Mouse (Mus musculus): Measurements from ENCODE around the gene Macrod1. TPM values are rescaled to one million over a fixed set of nuclear protein-coding genes. Genes with fewer than 3 reads are reported as not detected.
A peak's percentile ranks its signal among the peaks of the same experiment; 100 is the strongest.

Gene Macrod1
- polyA plus RNA-seq, 1 experiment, result 6.2 TPM

DNA sequence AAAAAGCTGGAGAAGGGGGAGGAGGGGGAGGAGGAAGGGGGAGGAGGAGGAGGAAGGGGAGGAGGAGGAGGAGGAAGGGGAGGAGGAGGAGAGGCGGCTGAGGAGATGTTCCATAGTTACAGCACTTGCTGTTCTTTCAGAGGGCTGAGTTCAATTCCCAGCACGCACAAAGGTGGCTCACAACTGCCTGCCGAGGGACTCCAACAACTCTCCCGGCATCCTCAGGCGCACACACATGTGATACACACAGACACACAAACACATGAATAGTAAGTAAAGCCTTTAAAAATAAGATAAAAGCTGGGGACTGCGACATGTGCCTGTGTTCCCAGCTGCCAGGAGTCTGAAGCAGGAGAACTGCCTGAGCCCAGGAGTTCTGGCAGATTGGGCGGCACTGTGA, 124.9 kb downstream of the Macrod1 start:
- WGBS, result 78% methylated on average over 7 of the region's 7 CpGs
- no peak overlapping the region for H3K4me3 ChIP-seq (replicated peaks; ENCODE audit: control insufficient read depth, low read depth, low read length)
- no peaks in the 10 kb centered on the region for H3K4me1 ChIP-seq (ENCODE audit: control insufficient read depth, insufficient read depth, low read length)
- TF ChIP-seq CTCF (IDR thresholded peaks at IDR 0.05; ENCODE audit: control insufficient read depth, insufficient read depth, low read length) (no peak), POLR2A (IDR thresholded peaks at IDR 0.05; ENCODE audit: borderline replicate concordance, control insufficient read depth, low read depth, low read length) (no peak)
- H3K27ac ChIP-seq (ENCODE audit: control insufficient read depth, insufficient read depth, low read depth, low read length, poor library complexity), result no peak overlapping the region

GRCm38 (mm10) chr19:7182273-7182949, 125.8 kb downstream of the Macrod1 start:
- TF ChIP-seq CTCF (IDR thresholded peaks at IDR 0.05; ENCODE audit: control insufficient read depth, insufficient read depth, low read length), result no peak
- peak overlapping the region; percentile 40 for H3K4me3 ChIP-seq (replicated peaks; ENCODE audit: control insufficient read depth, low read depth, low read length)
- H3K4me1 ChIP-seq (ENCODE audit: control insufficient read depth, insufficient read depth, low read length), result no peaks in the 10 kb centered on the region
- 7% methylated on average over 23 of the region's 23 CpGs for WGBS
- peak overlapping the region; percentile 19; the same call in 1 of the 2 replicates for H3K27ac ChIP-seq (ENCODE audit: control insufficient read depth, insufficient read depth, low read depth, low read length, poor library complexity)

- TF ChIP-seq CTCF (IDR thresholded peaks at IDR 0.05; ENCODE audit: control insufficient read depth, insufficient read depth, low read length) (no peak), POLR2A (IDR thresholded peaks at IDR 0.05; ENCODE audit: borderline replicate concordance, control insufficient read depth, low read depth, low read length) (no peak)
- 90% methylated on average over 11 of the region's 11 CpGs for WGBS
- no peak overlapping the region for H3K4me3 ChIP-seq (replicated peaks; ENCODE audit: control insufficient read depth, low read depth, low read length)
- no peaks in the 10 kb centered on the region for H3K4me1 ChIP-seq (ENCODE audit: control insufficient read depth, insufficient read depth, low read length)
- H3K27ac ChIP-seq (ENCODE audit: control insufficient read depth, insufficient read depth, low read depth, low read length, poor library complexity), result no peak overlapping the region
These were observed 126.8 kb downstream of the Macrod1 start for GRCm38 (mm10) chr19:7183419-7183818.

DNA sequence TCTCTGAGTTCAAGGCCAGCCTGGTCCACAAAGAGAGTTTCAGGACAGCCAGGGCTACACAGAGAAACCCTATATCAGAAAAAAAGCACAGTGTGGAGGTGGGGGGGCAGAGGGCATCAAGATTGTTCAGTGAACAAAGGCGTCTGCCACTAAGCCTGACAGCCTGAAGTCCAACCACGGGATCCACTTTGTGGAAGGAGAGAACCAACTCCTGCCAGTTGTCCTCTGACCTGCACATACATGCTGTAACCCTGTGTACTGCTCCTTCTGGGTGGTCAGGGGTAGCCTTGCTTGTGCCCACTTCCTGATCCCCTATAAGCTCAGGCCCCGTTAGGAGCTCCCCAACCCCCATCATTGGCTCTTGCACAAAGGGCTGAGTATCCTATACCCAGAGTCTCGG, 128.4 kb downstream of the Macrod1 start:
- 71% methylated on average over 4 of the region's 4 CpGs for WGBS
- Histone ChIP-seq H3K4me3 (replicated peaks; ENCODE audit: control insufficient read depth, low read depth, low read length) (no peak overlapping the region), H3K27ac (ENCODE audit: control insufficient read depth, insufficient read depth, low read depth, low read length, poor library complexity) (no peak overlapping the region), H3K4me1 (ENCODE audit: control insufficient read depth, insufficient read depth, low read length) (no peaks in the 10 kb centered on the region)
- no peak for TF ChIP-seq CTCF (IDR thresholded peaks at IDR 0.05; ENCODE audit: control insufficient read depth, insufficient read depth, low read length)
- TF ChIP-seq POLR2A (IDR thresholded peaks at IDR 0.05; ENCODE audit: borderline replicate concordance, control insufficient read depth, low read depth, low read length), result no peak

DNA sequence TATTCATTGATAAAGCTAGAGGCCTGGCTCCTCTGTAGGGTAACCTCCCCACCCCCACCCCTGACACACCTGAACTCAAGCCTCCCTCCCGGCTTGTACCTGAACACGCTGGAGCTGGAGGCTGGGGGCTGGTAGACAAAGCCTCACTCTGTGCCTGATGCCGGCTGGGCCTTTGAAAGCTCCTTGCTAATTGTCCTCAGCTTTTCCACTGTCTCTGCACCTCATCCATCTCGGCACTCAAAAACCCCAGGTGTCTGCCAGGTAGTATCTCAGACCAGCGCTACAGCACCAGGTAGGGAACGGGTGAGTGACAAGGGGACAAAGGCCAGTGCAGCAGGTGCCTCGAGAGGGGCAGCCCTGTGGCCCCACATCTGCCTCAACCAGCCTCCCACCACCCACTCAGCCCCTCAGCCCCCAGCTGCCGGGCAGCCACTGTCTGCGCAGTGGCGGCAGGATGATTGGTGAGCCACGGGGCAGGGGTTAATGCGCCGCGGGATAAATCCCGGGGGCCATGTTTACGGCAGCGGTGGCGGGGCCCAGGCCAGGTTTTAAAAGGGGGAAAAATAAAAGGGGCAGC, 129.2 kb downstream of the Macrod1 start:
- no peak overlapping the region for H3K27ac ChIP-seq (ENCODE audit: control insufficient read depth, insufficient read depth, low read depth, low read length, poor library complexity)
- H3K4me3 ChIP-seq (replicated peaks; ENCODE audit: control insufficient read depth, low read depth, low read length), result no peak overlapping the region
- TF ChIP-seq POLR2A (IDR thresholded peaks at IDR 0.05; ENCODE audit: borderline replicate concordance, control insufficient read depth, low read depth, low read length) (no peak), CTCF (IDR thresholded peaks at IDR 0.05; ENCODE audit: control insufficient read depth, insufficient read depth, low read length) (no peak)
- no peaks in the 10 kb centered on the region for H3K4me1 ChIP-seq (ENCODE audit: control insufficient read depth, insufficient read depth, low read length)
- 82% methylated on average over 18 of the region's 18 CpGs for WGBS

- Histone ChIP-seq H3K27ac (ENCODE audit: control insufficient read depth, insufficient read depth, low read depth, low read length, poor library complexity) (no peak overlapping the region), H3K4me1 (ENCODE audit: control insufficient read depth, insufficient read depth, low read length) (no peaks in the 10 kb centered on the region), H3K4me3 (replicated peaks; ENCODE audit: control insufficient read depth, low read depth, low read length) (no peak overlapping the region)
- no peak for TF ChIP-seq POLR2A (IDR thresholded peaks at IDR 0.05; ENCODE audit: borderline replicate concordance, control insufficient read depth, low read depth, low read length)
- no peak for TF ChIP-seq CTCF (IDR thresholded peaks at IDR 0.05; ENCODE audit: control insufficient read depth, insufficient read depth, low read length)
- WGBS, result 75% methylated on average over 5 of the region's 5 CpGs
These were observed 130.5 kb downstream of the Macrod1 start for GRCm38 (mm10) chr19:7187157-7187556.

DNA sequence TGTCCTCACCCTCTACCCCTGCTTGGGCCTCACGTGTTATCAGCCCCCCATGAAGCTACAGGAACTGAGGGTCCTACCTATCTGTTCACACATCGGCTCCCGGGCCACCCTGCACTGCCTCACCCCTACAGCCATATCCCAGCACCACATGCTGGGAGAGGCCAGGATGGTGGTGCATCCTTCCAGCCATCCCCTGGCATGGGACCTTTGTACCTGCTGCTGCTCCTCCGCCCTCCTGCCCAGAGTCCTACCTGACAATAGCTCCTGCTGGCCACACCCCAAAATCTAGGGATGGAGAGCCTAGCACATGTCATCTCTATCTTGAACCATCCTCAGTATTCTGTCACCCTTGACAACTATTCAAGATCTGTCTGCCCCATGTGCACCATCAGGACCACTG, 132.4 kb downstream of the Macrod1 start:
- WGBS, result 83% methylated on average over 4 of the region's 4 CpGs
- Histone ChIP-seq H3K27ac (ENCODE audit: control insufficient read depth, insufficient read depth, low read depth, low read length, poor library complexity) (no peak overlapping the region), H3K4me3 (replicated peaks; ENCODE audit: control insufficient read depth, low read depth, low read length) (no peak overlapping the region), H3K4me1 (ENCODE audit: control insufficient read depth, insufficient read depth, low read length) (no peaks in the 10 kb centered on the region)
- TF ChIP-seq POLR2A (IDR thresholded peaks at IDR 0.05; ENCODE audit: borderline replicate concordance, control insufficient read depth, low read depth, low read length), result no peak
- TF ChIP-seq CTCF (IDR thresholded peaks at IDR 0.05; ENCODE audit: control insufficient read depth, insufficient read depth, low read length), result no peak

GRCm38 (mm10) chr19:7190986-7191385, 134.4 kb downstream of the Macrod1 start:
- TF ChIP-seq CTCF (IDR thresholded peaks at IDR 0.05; ENCODE audit: control insufficient read depth, insufficient read depth, low read length) (no peak), POLR2A (IDR thresholded peaks at IDR 0.05; ENCODE audit: borderline replicate concordance, control insufficient read depth, low read depth, low read length) (no peak)
- 71% methylated on average over 5 of the region's 5 CpGs for WGBS

More at GRCm38 (mm10) chr19:7190986-7191385, 134.4 kb downstream of the Macrod1 start:
- Histone ChIP-seq H3K4me1 (ENCODE audit: control insufficient read depth, insufficient read depth, low read length) (no peaks in the 10 kb centered on the region), H3K27ac (ENCODE audit: control insufficient read depth, insufficient read depth, low read depth, low read length, poor library complexity) (no peak overlapping the region), H3K4me3 (replicated peaks; ENCODE audit: control insufficient read depth, low read depth, low read length) (no peak overlapping the region)
